Mouse (Mus musculus): ENCODE measurements at regions not wholly inside any gene's neighbourhood (a gene's known extent, or its start where the extent isn't known, plus 50 kb on each side); places are given as distances from the start of the nearest gene placed in this dataset.
A peak's percentile ranks its signal among the peaks of the same experiment; 100 is the strongest.

- DNase-seq, result peak in 1 of 2 experiments; percentile 1
These were observed 793.6 kb downstream of the Edem1 start for GRCm38 (mm10) chr6:109622027-109622426.

All from cerebellum, postnatal 10 days (tissue).